Mouse (Mus musculus): ENCODE data around the gene Trmt6. TPM values are rescaled to one million over a fixed set of nuclear protein-coding genes. Genes with fewer than 3 reads are reported as not detected.

The Trmt6 gene
- total and polyA plus RNA-seq, 3 experiments: 35.1 to 89.9 (median 77.6) TPM

- H3K27ac ChIP-seq (ENCODE audit: insufficient read depth, low read depth): no peak overlapping the region
- no peak overlapping the region for H3K4me2 ChIP-seq (ENCODE audit: insufficient read depth, low read depth, poor library complexity, severe bottlenecking)
- TF ChIP-seq POLR2AphosphoS2 (IDR thresholded peaks at IDR 0.05; ENCODE audit: low read depth, low read length): no peak
- no peak for TF ChIP-seq MAX (IDR thresholded peaks at IDR 0.05; ENCODE audit: low read length)
- no peak for TF ChIP-seq RAD21 (IDR thresholded peaks at IDR 0.05; ENCODE audit: low read depth, low read length)
- TF ChIP-seq MXI1 (IDR thresholded peaks at IDR 0.05; ENCODE audit: low read depth, low read length): no peak
- TF ChIP-seq ELF1 (IDR thresholded peaks at IDR 0.05; ENCODE audit: low read depth, low read length): no peak
- no peak for TF ChIP-seq ZKSCAN1 (IDR thresholded peaks at IDR 0.05; ENCODE audit: borderline replicate concordance, low read depth, low read length)
- TF ChIP-seq SIN3A (IDR thresholded peaks at IDR 0.05; ENCODE audit: low read length): no peak
- no peak for TF ChIP-seq CTCF (conservative IDR thresholded peaks at IDR 0.05 in 1 of 2, IDR thresholded peaks at IDR 0.05 in 1 of 2; ENCODE audit: low read depth in 2 of 2, low read length in 2 of 2)
- no peak for TF ChIP-seq TCF12 (IDR thresholded peaks at IDR 0.05; ENCODE audit: low read depth, low read length)
- no peak for DNase-seq (ENCODE audit: extremely low read depth)
- peaks cover 3 to 30% of the 10 kb centered on the region in 2 experiments; a peak in 3 of 4 replicates for H3K4me1 ChIP-seq (ENCODE audit: control insufficient read depth in 1 of 2, insufficient read depth in 2 of 2)
- in situ Hi-C loops (cut with MboI; ENCODE audit: low pct_ligation_motif_present, low pct_unique_long_range_greater_than_20kb, low sequenced_read_pairs) (loop anchor here (5.0 kb wide), 1 partner anchor 53 kb away; no protein-coding TSS in a partner anchor), dilution Hi-C loops (cut with MboI; ENCODE audit: extremely low pct_ligation_motif_present, extremely low pct_unique_long_range_greater_than_20kb, low sequenced_read_pairs) (no loop called here)
- H3K36me3 ChIP-seq (replicated peaks in 1 of 2; ENCODE audit: control insufficient read depth in 1 of 2, insufficient read depth in 1 of 2, low read length in 1 of 2): peaks cover 23 to 50% of the 10 kb centered on the region in 2 experiments
- H3K79me2 ChIP-seq (replicated peaks; ENCODE audit: control insufficient read depth, extremely low read depth, insufficient read depth, poor library complexity, severe bottlenecking): peaks cover 22% of the 10 kb centered on the region
- H3K4me3 ChIP-seq (replicated peaks in 1 of 3; ENCODE audit: low read depth in 2 of 3, low read length in 2 of 3, poor library complexity in 1 of 3): no peak overlapping the region
- H3K27me3 ChIP-seq (replicated peaks): no peaks in the 10 kb centered on the region
- no peak overlapping the region for H3K9ac ChIP-seq (ENCODE audit: insufficient read depth, low read depth)
- no peaks in the 10 kb centered on the region for H3K9me3 ChIP-seq (replicated peaks; ENCODE audit: low read length)
These were observed 33.3 kb upstream of the Trmt6 start for GRCm38 (mm10) chr2:132849141-132849540.

GRCm38 (mm10) chr2:132848361-132848760 lies 32.5 kb upstream of the Trmt6 start:
- peak overlapping the region; percentile 76 for H3K4me2 ChIP-seq (ENCODE audit: insufficient read depth, low read depth, poor library complexity, severe bottlenecking)
- H3K4me1 ChIP-seq (ENCODE audit: control insufficient read depth in 1 of 2, insufficient read depth in 2 of 2): peaks cover 3 to 30% of the 10 kb centered on the region in 2 experiments; a peak in 3 of 4 replicates
- H3K9me3 ChIP-seq (replicated peaks; ENCODE audit: low read length): no peaks in the 10 kb centered on the region
- H3K4me3 ChIP-seq (replicated peaks in 1 of 3; ENCODE audit: low read depth in 2 of 3, low read length in 2 of 3, poor library complexity in 1 of 3): peak overlapping the region in 2 of 3 experiments; percentile 93 to 99
- peaks cover 22% of the 10 kb centered on the region for H3K79me2 ChIP-seq (replicated peaks; ENCODE audit: control insufficient read depth, extremely low read depth, insufficient read depth, poor library complexity, severe bottlenecking)
- no peak for DNase-seq (ENCODE audit: extremely low read depth)
- H3K27me3 ChIP-seq (replicated peaks): no peaks in the 10 kb centered on the region
- dilution Hi-C loops (cut with MboI; ENCODE audit: extremely low pct_ligation_motif_present, extremely low pct_unique_long_range_greater_than_20kb, low sequenced_read_pairs): no loop called here
- H3K9ac ChIP-seq (ENCODE audit: insufficient read depth, low read depth): peak overlapping the region; percentile 95
- peaks cover 24 to 45% of the 10 kb centered on the region in 2 experiments for H3K36me3 ChIP-seq (replicated peaks in 1 of 2; ENCODE audit: control insufficient read depth in 1 of 2, insufficient read depth in 1 of 2, low read length in 1 of 2)
- in situ Hi-C loops (cut with MboI; ENCODE audit: low pct_ligation_motif_present, low pct_unique_long_range_greater_than_20kb, low sequenced_read_pairs): loop anchor here (5.0 kb wide), 1 partner anchor 54 kb away; no protein-coding TSS in a partner anchor
- TF ChIP-seq EP300 (IDR thresholded peaks at IDR 0.05; ENCODE audit: low read length) (no peak), ZC3H11A (IDR thresholded peaks at IDR 0.05; ENCODE audit: low read depth, low read length) (no peak), POLR2A (IDR thresholded peaks at IDR 0.05; ENCODE audit: low read depth, low read length) (no peak), MXI1 (IDR thresholded peaks at IDR 0.05; ENCODE audit: low read depth, low read length) (no peak), ZKSCAN1 (IDR thresholded peaks at IDR 0.05; ENCODE audit: borderline replicate concordance, low read depth, low read length) (no peak), MYC (IDR thresholded peaks at IDR 0.05; ENCODE audit: low read depth, low read length) (no peak)
- H3K27ac ChIP-seq (ENCODE audit: insufficient read depth, low read depth): no peak overlapping the region

GRCm38 (mm10) chr2:132847581-132847980 lies 31.7 kb upstream of the Trmt6 start:
- in situ Hi-C loops (cut with MboI; ENCODE audit: low pct_ligation_motif_present, low pct_unique_long_range_greater_than_20kb, low sequenced_read_pairs) (loop anchor here (5.0 kb wide), 1 partner anchor 55 kb away; no protein-coding TSS in a partner anchor), dilution Hi-C loops (cut with MboI; ENCODE audit: extremely low pct_ligation_motif_present, extremely low pct_unique_long_range_greater_than_20kb, low sequenced_read_pairs) (no loop called here)
- peak overlapping the region; percentile 95 for H3K9ac ChIP-seq (ENCODE audit: insufficient read depth, low read depth)
- peak overlapping the region; percentile 92 to 99 (median 93) for H3K4me3 ChIP-seq (replicated peaks in 1 of 3; ENCODE audit: low read depth in 2 of 3, low read length in 2 of 3, poor library complexity in 1 of 3)
- H3K4me1 ChIP-seq (ENCODE audit: control insufficient read depth in 1 of 2, insufficient read depth in 2 of 2): peaks cover 3 to 30% of the 10 kb centered on the region in 2 experiments; a peak in 3 of 4 replicates
- TF ChIP-seq TBP (conservative IDR thresholded peaks at IDR 0.05; ENCODE audit: low read depth, low read length) (0 out of 2 replicates have a peak, but pooled peaks have one; percentile 20), RAD21 (IDR thresholded peaks at IDR 0.05; ENCODE audit: low read depth, low read length) (no peak)
- H3K4me2 ChIP-seq (ENCODE audit: insufficient read depth, low read depth, poor library complexity, severe bottlenecking): peak overlapping the region; percentile 76
- DNase-seq (ENCODE audit: extremely low read depth): peak; percentile 12
- H3K36me3 ChIP-seq (replicated peaks in 1 of 2; ENCODE audit: control insufficient read depth in 1 of 2, insufficient read depth in 1 of 2, low read length in 1 of 2): peaks cover 19 to 45% of the 10 kb centered on the region in 2 experiments
- peaks cover 22% of the 10 kb centered on the region for H3K79me2 ChIP-seq (replicated peaks; ENCODE audit: control insufficient read depth, extremely low read depth, insufficient read depth, poor library complexity, severe bottlenecking)
- no peak overlapping the region for H3K27ac ChIP-seq (ENCODE audit: insufficient read depth, low read depth)
- no peaks in the 10 kb centered on the region for H3K9me3 ChIP-seq (replicated peaks; ENCODE audit: low read length)
- no peaks in the 10 kb centered on the region for H3K27me3 ChIP-seq (replicated peaks)

All from CH12.LX (cell line).